Mouse (Mus musculus) erythroblast, embryonic 14.5 days (primary cell): Measurements from ENCODE around the gene Sik3.

Experiments
- GATA1 ChIP-seq: IDR thresholded peaks from 2 replicates; pipeline ENCODE4 v1.6.1; 2012; ENCODE audit warnings: low read length, inconsistent platforms, mixed read lengths
- TAL1 ChIP-seq: IDR thresholded peaks from 3 replicates; pipeline ENCODE4 v1.6.1; 2012; ENCODE audit warnings: low read length, inconsistent platforms, mixed read lengths

DNA sequence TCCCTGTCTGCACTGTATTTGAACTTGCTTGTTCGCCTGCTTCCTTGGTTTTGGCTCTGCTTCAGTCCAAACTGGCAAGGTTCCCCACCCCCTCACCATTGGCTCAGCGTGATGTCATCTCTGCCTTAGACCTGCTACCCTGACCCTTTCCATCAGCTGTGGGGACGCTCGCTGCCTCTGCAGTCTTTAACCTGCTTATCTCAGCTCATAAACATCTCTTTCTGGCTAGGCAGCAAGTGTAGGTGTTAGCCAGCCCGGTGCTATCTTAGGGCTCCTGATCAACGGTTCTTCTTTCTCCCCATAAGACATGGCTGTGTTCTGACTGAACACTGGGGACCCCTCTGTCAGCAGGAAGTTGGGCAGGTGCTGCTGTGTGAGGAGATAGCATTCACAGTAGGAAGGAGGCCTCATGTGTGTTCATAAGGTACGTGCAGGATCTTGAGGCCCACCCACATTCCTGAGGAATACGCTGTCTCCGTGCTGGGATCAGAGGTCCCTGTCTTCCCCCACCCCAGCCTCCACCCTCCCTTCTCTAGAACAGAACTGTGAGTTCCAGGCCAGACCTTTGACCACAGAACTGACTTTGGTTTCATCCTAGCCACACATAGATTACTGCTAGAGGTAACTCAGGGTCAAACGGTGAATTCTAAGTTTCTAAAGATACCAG lies 194.3 kb downstream of the Sik3 start:
- TF ChIP-seq GATA1, result no peak
- no peak for TF ChIP-seq TAL1
